Mouse (Mus musculus) stomach, postnatal 0 days (tissue): ENCODE measurements around the gene Boc.

ENCODE experiments used
- CTCF ChIP-seq: IDR thresholded peaks from 2 replicates; pipeline ENCODE4 v1.5.1; 2016; ENCODE audit warnings: antibody characterized with exemption, low read depth, mild to moderate bottlenecking, moderate library complexity
- EP300 ChIP-seq: optimal IDR thresholded peaks from 2 replicates; pipeline ENCODE3; 2016; ENCODE audit warnings: antibody characterized with exemption

DNA sequence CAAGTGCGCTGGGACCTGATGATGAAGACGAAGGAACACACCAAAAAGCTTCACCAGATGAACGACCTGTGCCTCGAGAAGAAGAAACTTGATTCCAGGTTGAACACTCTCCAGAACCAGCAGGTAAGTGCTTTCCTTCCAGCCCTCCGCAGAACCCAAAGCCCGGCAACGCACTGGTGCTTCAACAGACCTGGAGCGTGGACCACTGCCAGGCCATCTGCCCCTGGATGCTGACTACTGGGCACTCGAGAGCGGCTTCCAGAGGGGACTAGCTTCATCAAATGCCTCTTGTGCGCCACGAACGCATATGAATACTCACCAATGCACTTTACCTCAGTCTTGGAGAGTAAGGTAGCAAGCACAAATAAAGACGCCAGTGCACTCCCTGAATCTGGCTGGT, 78.8 kb downstream of the Boc start:
- no peak for TF ChIP-seq CTCF
- no peak for TF ChIP-seq EP300
